Mouse (Mus musculus): ENCODE results near the gene Pnpla1. TPM values are rescaled to one million over a fixed set of nuclear protein-coding genes. Genes with fewer than 3 reads are reported as not detected.

The Pnpla1 gene
- polyA plus RNA-seq, 1 experiment from 2014 or later, result not detected

GRCm38 (mm10) chr17:28886266-28886665 is 28.1 kb downstream of the Pnpla1 start:
- Histone ChIP-seq H3K4me2 (ENCODE audit: low read length) (no peak overlapping the region), H3K36me3 (ENCODE audit: control insufficient read depth, insufficient read depth, low read length) (no peaks in the 10 kb centered on the region), H3K27ac (ENCODE audit: low read depth, low read length) (no peak overlapping the region), H3K4me1 (ENCODE audit: control insufficient read depth, insufficient read depth, low read depth, low read length) (no peaks in the 10 kb centered on the region), H3K4me3 (ENCODE audit: low read length) (no peak overlapping the region), H3K27me3 (replicated peaks; ENCODE audit: control insufficient read depth, insufficient read depth, low read length) (no peaks in the 10 kb centered on the region), H3K9ac (ENCODE audit: low read depth, low read length) (no peak overlapping the region), H3K9me3 (ENCODE audit: control insufficient read depth, low read length) (peaks cover 6% of the 10 kb centered on the region; the same call in 1 of the 2 replicates)
- 79% methylated on average over 8 of the region's 8 CpGs for WGBS
- ATAC-seq, result no peak

GRCm38 (mm10) chr17:28894050-28894767 is 36.0 kb downstream of the Pnpla1 start:
- 89% methylated on average over 11 of the region's 11 CpGs for WGBS
- H3K4me3 ChIP-seq (ENCODE audit: low read length), result no peak overlapping the region

GRCm38 (mm10) chr17:28895217-28895875 is 37.1 kb downstream of the Pnpla1 start:
- no peak overlapping the region for H3K4me2 ChIP-seq (ENCODE audit: low read length)
- no peak overlapping the region for H3K27ac ChIP-seq (ENCODE audit: low read depth, low read length)
- no peaks in the 10 kb centered on the region for H3K4me1 ChIP-seq (ENCODE audit: control insufficient read depth, insufficient read depth, low read depth, low read length)
- H3K9me3 ChIP-seq (ENCODE audit: control insufficient read depth, low read length), result no peaks in the 10 kb centered on the region
- H3K9ac ChIP-seq (ENCODE audit: low read depth, low read length), result no peak overlapping the region
- no peaks in the 10 kb centered on the region for H3K36me3 ChIP-seq (ENCODE audit: control insufficient read depth, insufficient read depth, low read length)
- no peak for ATAC-seq
- 94% methylated on average over 21 of the region's 21 CpGs for WGBS
- H3K27me3 ChIP-seq (replicated peaks; ENCODE audit: control insufficient read depth, insufficient read depth, low read length), result no peaks in the 10 kb centered on the region
- H3K4me3 ChIP-seq (ENCODE audit: low read length), result no peak overlapping the region

More at GRCm38 (mm10) chr17:28894050-28894767, 36.0 kb downstream of the Pnpla1 start:
- no peak overlapping the region for H3K4me2 ChIP-seq (ENCODE audit: low read length)
- H3K27ac ChIP-seq (ENCODE audit: low read depth, low read length), result no peak overlapping the region
- no peak overlapping the region for H3K9ac ChIP-seq (ENCODE audit: low read depth, low read length)
- ATAC-seq, result no peak
- no peaks in the 10 kb centered on the region for H3K27me3 ChIP-seq (replicated peaks; ENCODE audit: control insufficient read depth, insufficient read depth, low read length)
- no peaks in the 10 kb centered on the region for H3K36me3 ChIP-seq (ENCODE audit: control insufficient read depth, insufficient read depth, low read length)
- H3K9me3 ChIP-seq (ENCODE audit: control insufficient read depth, low read length), result no peaks in the 10 kb centered on the region
- no peaks in the 10 kb centered on the region for H3K4me1 ChIP-seq (ENCODE audit: control insufficient read depth, insufficient read depth, low read depth, low read length)

GRCm38 (mm10) chr17:28896095-28896780 is 38.0 kb downstream of the Pnpla1 start:
- no peak overlapping the region for H3K9ac ChIP-seq (ENCODE audit: low read depth, low read length)
- 92% methylated on average over 11 of the region's 11 CpGs for WGBS
- H3K27me3 ChIP-seq (replicated peaks; ENCODE audit: control insufficient read depth, insufficient read depth, low read length), result no peaks in the 10 kb centered on the region
- H3K4me2 ChIP-seq (ENCODE audit: low read length), result no peak overlapping the region
- ATAC-seq, result no peak
- no peak overlapping the region for H3K4me3 ChIP-seq (ENCODE audit: low read length)
- no peaks in the 10 kb centered on the region for H3K4me1 ChIP-seq (ENCODE audit: control insufficient read depth, insufficient read depth, low read depth, low read length)
- H3K9me3 ChIP-seq (ENCODE audit: control insufficient read depth, low read length), result no peaks in the 10 kb centered on the region
- no peaks in the 10 kb centered on the region for H3K36me3 ChIP-seq (ENCODE audit: control insufficient read depth, insufficient read depth, low read length)
- H3K27ac ChIP-seq (ENCODE audit: low read depth, low read length), result no peak overlapping the region

- Histone ChIP-seq H3K4me3 (ENCODE audit: low read length) (no peak overlapping the region), H3K36me3 (ENCODE audit: control insufficient read depth, insufficient read depth, low read length) (no peaks in the 10 kb centered on the region), H3K4me2 (ENCODE audit: low read length) (no peak overlapping the region), H3K27ac (ENCODE audit: low read depth, low read length) (no peak overlapping the region), H3K9me3 (ENCODE audit: control insufficient read depth, low read length) (no peaks in the 10 kb centered on the region), H3K27me3 (replicated peaks; ENCODE audit: control insufficient read depth, insufficient read depth, low read length) (no peaks in the 10 kb centered on the region), H3K4me1 (ENCODE audit: control insufficient read depth, insufficient read depth, low read depth, low read length) (no peaks in the 10 kb centered on the region), H3K9ac (ENCODE audit: low read depth, low read length) (no peak overlapping the region)
- 89% methylated on average over 5 of the region's 5 CpGs for WGBS
- ATAC-seq, result no peak
These were observed 39.6 kb downstream of the Pnpla1 start for GRCm38 (mm10) chr17:28897817-28898216.

GRCm38 (mm10) chr17:28898249-28898648 is 40.0 kb downstream of the Pnpla1 start:
- H3K4me3 ChIP-seq (ENCODE audit: low read length), result no peak overlapping the region
- no peaks in the 10 kb centered on the region for H3K4me1 ChIP-seq (ENCODE audit: control insufficient read depth, insufficient read depth, low read depth, low read length)
- no peak overlapping the region for H3K4me2 ChIP-seq (ENCODE audit: low read length)
- H3K27me3 ChIP-seq (replicated peaks; ENCODE audit: control insufficient read depth, insufficient read depth, low read length), result no peaks in the 10 kb centered on the region
- H3K36me3 ChIP-seq (ENCODE audit: control insufficient read depth, insufficient read depth, low read length), result no peaks in the 10 kb centered on the region
- ATAC-seq, result no peak
- no peak overlapping the region for H3K27ac ChIP-seq (ENCODE audit: low read depth, low read length)
- WGBS, result 81% methylated on average over 5 of the region's 5 CpGs
- H3K9me3 ChIP-seq (ENCODE audit: control insufficient read depth, low read length), result no peaks in the 10 kb centered on the region
- H3K9ac ChIP-seq (ENCODE audit: low read depth, low read length), result no peak overlapping the region

- 75% methylated on average over 19 of the region's 19 CpGs for WGBS
- no peak; the same call in 1 of the 2 replicates for ATAC-seq
- H3K9me3 ChIP-seq (ENCODE audit: control insufficient read depth, low read length), result no peaks in the 10 kb centered on the region
- peaks cover 3% of the 10 kb centered on the region for H3K4me1 ChIP-seq (ENCODE audit: control insufficient read depth, insufficient read depth, low read depth, low read length)
- H3K4me3 ChIP-seq (ENCODE audit: low read length), result no peak overlapping the region
- H3K36me3 ChIP-seq (ENCODE audit: control insufficient read depth, insufficient read depth, low read length), result no peaks in the 10 kb centered on the region
- no peak overlapping the region for H3K27ac ChIP-seq (ENCODE audit: low read depth, low read length)
- no peak overlapping the region for H3K9ac ChIP-seq (ENCODE audit: low read depth, low read length)
- no peaks in the 10 kb centered on the region for H3K27me3 ChIP-seq (replicated peaks; ENCODE audit: control insufficient read depth, insufficient read depth, low read length)
- H3K4me2 ChIP-seq (ENCODE audit: low read length), result no peak overlapping the region
These were observed 41.2 kb downstream of the Pnpla1 start for GRCm38 (mm10) chr17:28899427-28899826.

GRCm38 (mm10) chr17:28901559-28901958 is 43.3 kb downstream of the Pnpla1 start:
- Histone ChIP-seq H3K9me3 (ENCODE audit: control insufficient read depth, low read length) (no peaks in the 10 kb centered on the region), H3K27ac (ENCODE audit: low read depth, low read length) (no peak overlapping the region), H3K27me3 (replicated peaks; ENCODE audit: control insufficient read depth, insufficient read depth, low read length) (no peaks in the 10 kb centered on the region), H3K4me3 (ENCODE audit: low read length) (no peak overlapping the region), H3K9ac (ENCODE audit: low read depth, low read length) (no peak overlapping the region), H3K4me2 (ENCODE audit: low read length) (no peak overlapping the region), H3K4me1 (ENCODE audit: control insufficient read depth, insufficient read depth, low read depth, low read length) (peaks cover 14% of the 10 kb centered on the region), H3K36me3 (ENCODE audit: control insufficient read depth, insufficient read depth, low read length) (no peaks in the 10 kb centered on the region)
- no peak for ATAC-seq
- WGBS, result 78% methylated on average over 4 of the region's 4 CpGs

All from hindbrain, embryonic 16.5 days (tissue).